Mouse (Mus musculus): ENCODE measurements at regions not wholly inside any gene's neighbourhood (a gene's known extent, or its start where the extent isn't known, plus 50 kb on each side); places are given as distances from the start of the nearest gene placed in this dataset.

- no peak for DNase-seq
Measured at GRCm38 (mm10) chr8:34485346-34485745, 373.8 kb upstream of the Gm10131 start.

GRCm38 (mm10) chr8:34484551-34485335 lies 373.2 kb upstream of the Gm10131 start:
- peak; percentile 59 for DNase-seq

DNA sequence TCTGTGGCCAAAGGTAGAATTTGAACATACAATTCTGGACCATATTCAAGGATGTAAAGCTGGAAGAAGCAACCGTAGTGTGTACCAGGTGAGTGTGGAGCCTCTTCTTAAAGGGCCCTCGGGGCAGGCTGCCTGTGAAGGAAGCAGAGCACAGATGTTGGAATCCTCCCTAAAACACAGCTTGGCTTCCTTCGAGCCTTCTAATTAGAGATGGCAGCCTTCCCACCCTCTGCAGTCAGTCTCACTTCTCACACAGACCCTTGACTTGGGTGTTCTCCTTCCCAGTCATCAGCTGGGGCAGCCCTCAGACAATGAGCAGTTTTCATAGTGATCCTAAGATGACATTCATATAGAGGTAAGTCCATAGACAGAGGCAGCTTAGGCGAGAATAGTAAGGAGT lies 371.7 kb upstream of the Gm10131 start:
- no peak for DNase-seq

DNA sequence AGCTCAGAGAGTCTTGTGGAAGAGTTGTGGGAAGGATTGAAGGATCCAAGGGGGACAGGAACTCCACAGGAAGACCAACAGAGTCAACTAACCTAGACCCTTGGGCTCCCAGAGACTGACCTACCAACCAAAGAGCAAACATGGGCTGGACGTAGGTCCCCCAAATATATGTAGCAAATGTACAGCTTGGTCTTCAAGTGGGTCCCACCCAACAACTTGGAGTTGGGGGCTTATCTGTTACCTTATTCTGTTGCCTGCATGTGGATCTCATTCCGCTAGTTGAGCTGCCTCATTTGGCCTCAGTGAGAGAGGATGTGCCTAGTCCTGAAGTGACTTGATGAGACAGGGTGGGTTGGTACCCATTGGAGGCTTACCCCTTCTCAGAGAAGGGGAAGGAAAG lies 371.1 kb upstream of the Gm10131 start:
- DNase-seq = no peak

DNA sequence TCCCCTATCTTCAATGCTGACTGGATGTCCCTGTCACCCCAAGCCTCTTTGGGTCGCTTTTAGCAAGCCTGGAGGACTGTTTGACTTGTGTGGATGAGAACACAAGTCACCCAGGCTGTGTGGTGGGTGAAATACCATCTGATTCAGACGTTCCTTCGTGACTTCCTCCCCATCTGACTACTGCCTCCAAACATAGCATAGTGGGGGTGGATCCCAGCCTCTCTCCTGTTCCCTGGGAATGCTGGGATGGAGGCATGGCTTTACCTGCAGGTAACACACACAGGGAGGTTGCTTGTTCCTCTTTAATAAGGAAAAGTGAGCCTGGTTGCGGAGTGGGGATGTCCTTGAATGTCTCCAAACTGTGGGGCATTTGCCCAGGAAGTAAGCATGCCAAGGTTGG lies 369.0 kb upstream of the Gm10131 start:
- DNase-seq = no peak

GRCm38 (mm10) chr8:34478891-34479290 lies 367.4 kb upstream of the Gm10131 start:
- DNase-seq = no peak

DNA sequence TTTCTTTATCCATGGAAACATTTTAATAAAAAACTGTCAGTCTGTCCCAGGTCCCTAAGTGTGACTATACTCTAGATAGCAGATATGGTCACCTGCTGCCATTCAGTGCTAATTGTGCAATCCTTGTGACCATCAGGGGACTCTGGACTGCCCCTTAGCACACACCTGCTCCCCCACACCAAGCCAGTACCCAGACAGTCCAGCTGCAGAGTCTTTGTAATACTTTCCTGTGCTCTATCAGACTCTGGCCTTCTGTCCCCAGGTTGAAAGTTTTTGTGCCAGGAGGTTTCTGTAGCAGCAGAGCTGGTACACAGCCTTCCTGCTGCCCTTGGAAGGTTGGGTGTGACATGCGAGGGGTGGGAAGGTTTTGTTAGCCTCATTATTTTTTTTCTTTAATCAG lies 366.9 kb upstream of the Gm10131 start:
- DNase-seq = no peak

DNA sequence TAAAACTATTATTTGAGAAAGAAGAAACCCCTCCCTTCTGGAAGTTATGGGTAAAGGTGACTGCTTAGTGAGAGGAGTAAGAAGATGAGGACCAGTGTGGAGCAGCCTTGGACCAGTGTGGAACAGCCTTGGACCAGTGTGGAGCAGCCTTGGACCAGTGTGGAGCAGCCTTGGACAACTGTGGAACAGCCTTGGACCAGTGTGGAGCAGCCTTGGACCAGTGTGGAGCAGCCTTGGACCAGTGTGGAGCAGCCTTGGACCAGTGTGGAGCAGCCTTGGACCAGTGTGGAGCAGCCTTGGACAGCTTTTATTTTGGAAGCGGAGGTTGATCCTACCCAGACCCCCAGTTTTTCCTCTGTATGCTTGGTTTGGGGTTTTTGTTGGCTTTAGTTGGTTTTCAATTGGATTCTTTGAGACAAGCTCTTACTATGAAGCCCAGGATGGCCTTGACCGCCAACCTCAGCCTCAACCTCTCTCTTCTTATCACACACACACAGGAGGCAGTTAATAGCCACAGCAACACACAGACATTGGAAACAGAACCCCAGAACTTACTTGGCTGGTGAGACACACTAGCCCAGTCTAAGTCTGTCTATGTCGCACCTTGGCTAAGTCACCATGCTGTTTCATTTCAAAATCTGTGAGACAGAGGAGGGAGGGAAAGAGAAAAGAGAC lies 364.7 kb upstream of the Gm10131 start:
- DNase-seq = no peak

DNA sequence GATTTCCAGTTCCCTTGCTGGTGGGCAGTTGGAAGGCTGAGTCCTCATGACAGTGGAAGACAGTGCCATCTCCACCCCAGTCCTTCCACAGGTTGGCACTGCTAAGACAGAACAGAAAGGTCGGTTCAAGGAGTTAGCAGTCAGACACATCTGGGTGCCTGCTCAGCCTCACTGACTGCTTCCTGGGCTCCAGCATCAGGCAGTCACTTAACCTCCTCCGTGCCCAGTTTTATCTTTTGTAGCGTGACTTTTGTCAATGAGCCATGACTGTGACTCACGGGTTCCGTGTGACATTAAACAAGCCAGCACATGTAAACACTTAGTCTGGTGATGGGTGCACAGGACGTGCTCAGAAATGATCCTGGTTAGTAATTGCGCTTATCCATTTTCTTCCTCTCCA lies 363.1 kb upstream of the Gm10131 start:
- DNase-seq = no peak

DNA sequence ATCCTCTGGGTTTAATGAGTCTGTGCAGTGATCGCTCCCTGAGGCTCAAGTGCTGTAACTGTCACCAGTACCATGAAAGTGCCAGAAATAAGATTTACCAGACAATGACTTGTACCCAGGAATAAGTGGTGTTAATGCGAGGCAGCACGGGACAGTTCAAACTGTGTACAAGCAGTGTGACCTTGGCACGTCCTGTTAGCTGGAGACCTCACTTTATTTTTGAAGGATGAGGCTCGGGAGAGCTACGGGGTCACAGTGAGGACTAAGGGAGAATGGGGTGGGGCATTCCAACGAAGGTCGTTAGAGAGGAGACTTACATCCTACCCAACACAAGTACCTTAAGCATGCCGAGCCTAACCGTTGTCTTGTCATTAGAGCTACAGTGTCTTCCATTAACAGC lies 362.2 kb upstream of the Gm10131 start:
- DNase-seq = no peak

GRCm38 (mm10) chr8:34473301-34473700 lies 361.8 kb upstream of the Gm10131 start:
- DNase-seq = no peak

GRCm38 (mm10) chr8:34472846-34473245 lies 361.3 kb upstream of the Gm10131 start:
- DNase-seq = no peak

DNA sequence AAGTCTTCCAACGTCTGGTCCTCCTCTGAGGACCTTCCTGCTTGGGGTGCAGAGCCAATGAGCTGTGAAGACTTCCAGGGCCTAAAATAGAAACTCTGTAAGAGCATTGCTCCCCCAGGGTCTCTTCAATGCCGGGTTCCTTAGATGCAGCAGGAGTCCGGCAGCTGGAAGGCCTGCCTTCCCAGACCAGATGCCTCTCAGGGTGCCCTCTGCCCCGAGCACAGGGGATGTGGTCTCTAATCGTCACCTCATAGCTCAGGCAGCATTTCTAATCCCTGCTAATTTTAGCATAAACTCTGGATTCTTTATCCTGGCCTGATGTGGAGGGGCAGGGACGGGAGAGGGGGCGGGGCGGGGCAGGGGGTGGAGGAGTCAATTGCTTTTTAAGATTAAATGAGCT lies 360.9 kb upstream of the Gm10131 start:
- no peak for DNase-seq

- no peak for DNase-seq
Measured at GRCm38 (mm10) chr8:34469091-34469490, 357.6 kb upstream of the Gm10131 start.

DNA sequence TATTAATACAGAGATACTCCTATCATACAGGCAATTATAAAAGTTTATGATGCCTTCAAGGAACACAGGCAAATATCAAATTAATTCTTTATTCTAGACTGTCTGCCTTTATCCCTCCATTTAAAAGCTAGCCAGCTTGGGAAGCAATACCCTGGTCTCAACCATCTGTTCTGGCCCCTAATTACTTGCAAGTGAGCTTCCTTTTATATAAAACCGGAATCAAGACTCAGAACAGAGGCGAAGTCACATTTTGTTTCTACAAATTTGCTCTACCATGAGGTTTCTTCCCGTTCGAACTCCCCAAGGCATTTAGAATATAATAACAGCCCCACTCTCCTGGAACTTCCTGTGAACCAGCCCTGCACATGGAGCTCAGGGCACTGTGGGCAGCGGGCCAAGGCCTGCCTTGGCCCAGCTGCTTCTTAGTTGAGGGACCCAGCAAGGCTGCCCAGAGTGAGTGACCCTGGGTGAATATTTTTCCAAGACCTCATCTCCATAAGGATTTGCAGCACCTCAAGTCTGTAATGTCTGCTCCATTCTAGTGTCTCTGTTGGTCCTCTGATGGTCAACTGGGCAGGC lies 355.3 kb upstream of the Gm10131 start:
- no peak for DNase-seq

DNA sequence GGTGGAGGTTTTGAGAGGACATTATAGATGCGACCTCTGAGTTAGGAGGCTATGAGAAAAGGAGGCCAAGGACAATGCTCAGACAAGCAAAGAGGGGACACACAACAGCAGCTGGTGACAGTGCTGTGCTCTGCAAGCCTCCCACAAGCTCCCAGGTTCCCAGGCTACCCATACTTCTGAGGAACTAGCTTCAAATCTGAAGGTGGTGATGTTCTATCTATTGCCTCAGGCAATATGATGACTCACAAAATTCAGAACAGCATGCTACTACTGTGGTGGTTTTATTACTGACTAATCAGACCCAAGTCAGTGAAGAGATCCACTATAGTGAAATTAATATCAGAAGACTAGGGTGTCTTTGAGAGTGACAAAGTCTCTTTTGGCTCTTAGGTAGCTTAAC lies 353.9 kb upstream of the Gm10131 start:
- DNase-seq = no peak

- DNase-seq = no peak
Measured at GRCm38 (mm10) chr8:34462262-34462661, 350.7 kb upstream of the Gm10131 start.

DNA sequence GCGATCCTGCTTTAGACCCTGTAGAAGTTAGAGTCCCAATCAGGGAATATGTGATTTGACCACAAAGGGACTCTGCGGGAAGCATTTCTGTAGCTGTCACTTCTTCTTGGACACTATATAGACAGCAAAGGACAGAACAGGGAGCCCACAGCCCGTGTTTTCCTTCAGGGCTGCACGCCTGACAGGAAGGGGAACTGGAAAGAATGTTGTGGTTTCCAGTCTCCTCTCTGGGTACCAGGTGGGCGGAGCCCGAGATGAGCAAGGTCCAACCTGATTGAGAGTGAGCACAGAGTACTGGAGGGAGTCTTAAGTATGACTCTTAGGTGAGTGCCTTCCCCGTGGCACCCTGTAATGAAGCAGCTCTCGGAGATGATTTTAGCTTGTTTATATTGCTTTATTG lies 346.8 kb upstream of the Gm10131 start:
- DNase-seq = no peak

- DNase-seq = no peak
Measured at GRCm38 (mm10) chr8:34456543-34456942, 345.0 kb upstream of the Gm10131 start.

DNA sequence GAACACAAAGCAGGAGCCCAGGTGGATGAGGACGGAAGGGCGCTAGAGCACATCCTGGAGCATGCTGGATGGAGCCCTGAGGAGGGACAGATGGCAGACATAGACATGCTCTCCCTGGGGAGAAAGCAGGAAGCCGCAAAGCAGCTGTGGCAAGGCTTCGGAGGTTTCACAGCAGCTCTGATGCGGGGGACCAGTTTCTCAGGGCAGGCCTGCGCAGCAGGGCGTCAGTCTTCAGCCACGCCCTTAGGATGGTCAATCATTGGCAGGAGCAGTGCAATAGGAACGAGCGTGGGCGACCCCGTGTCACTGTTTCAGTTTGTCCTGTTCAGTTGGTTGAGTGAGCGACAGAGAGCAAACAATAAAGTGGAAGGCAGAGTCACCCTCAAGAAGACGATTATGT lies 343.8 kb upstream of the Gm10131 start:
- no peak for DNase-seq

DNA sequence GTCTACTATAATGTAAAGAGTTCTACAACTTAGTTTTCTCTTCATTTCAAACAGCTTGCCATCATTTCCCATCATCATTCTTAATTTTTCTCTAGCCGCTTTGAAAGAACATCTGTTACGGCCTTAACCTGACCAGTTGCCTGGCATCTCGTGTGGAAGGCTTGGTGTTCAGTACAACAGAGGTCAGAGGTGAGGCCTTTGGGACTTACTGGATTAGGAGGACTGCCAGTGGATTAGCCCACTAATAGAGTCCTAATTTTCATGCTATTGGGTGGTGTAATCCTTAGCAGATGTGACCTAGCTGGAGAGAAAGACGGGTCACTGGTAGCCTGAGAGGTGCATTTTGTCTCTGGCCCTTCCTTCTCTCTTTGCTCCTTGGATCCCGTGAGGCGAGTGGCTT lies 341.3 kb upstream of the Gm10131 start:
- no peak for DNase-seq

DNA sequence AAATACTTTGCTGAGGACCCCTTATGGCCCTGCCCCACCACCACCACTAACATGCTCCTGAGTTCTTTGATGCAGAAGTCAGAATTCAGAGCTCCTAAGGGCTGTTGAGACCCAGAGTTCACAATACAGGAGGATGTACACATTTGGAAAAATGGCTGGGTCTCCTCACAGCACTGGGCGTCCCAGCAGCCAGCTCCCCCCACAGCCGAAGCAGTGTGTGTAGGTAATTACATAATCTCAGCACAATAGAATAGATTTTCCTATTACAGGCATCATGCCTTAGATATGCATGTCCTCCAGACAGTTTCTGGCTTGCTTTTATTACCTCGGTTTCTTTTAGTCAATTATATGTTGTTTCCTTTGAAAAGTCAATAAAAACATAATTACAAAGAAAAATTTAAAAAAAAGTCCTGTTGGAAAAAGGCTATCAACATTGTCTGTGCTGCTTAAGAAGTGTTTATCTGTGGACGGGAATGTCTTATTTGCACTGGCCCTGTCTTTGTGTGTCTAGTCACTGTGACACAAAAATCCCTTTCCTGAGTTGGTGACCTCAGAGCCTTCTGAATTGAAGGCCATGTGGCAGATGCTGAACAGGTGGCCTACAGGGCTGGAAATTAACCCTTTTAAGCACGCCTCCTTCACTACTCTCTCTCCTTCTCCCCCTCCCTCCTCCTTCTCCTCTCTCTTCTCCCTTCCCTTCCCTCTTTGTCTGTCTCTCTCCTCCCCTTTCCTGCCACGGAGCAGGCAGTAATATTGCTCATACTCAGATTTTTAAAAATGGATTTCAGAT lies 339.9 kb upstream of the Gm10131 start:
- DNase-seq = no peak

GRCm38 (mm10) chr8:34449391-34450044 lies 338.0 kb upstream of the Gm10131 start:
- DNase-seq = no peak

Measured in thymus, postnatal 4 days (tissue).